ENCODE assay signal across 29 mouse cellular contexts in genomic region chr12:108842663-108843062, GRCm38 (mm10). TPM values are rescaled to one million over a fixed set of nuclear protein-coding genes. Genes with fewer than 3 reads are reported as not detected.
DNase-seq lines count a peak whose midpoint lies in the region; ATAC-seq lines count a peak whose summit lies in the region.
"Had no signal": no experiment of that assay in that cellular context is flagged by ENCODE, and none has a peak within 500 bp of the region (broad histone marks: within the 10 kb centered on the region; RNA-seq: fewer than 3 reads in every experiment).

No protein-coding gene starts in this region.

- H3K9me3 ChIP-seq in lung, embryonic 15.5 days: no peaks in the 10 kb centered on the region
- H3K9me3 ChIP-seq: embryonic facial prominence, embryonic 12.5 days; forebrain, embryonic 10.5 days; G1E; heart, embryonic 13.5 days; hindbrain, embryonic 10.5 days; hindbrain, embryonic 15.5 days; liver, embryonic 15.5 days had no signal

- no peak overlapping the region for H3K4me3 ChIP-seq in lung, embryonic 15.5 days
- H3K4me3 ChIP-seq: embryonic facial prominence, embryonic 12.5 days; forebrain, embryonic 10.5 days; heart, adult 2 months; heart, embryonic 13.5 days; hindbrain, embryonic 10.5 days; hindbrain, embryonic 15.5 days; liver, embryonic 15.5 days had no signal

- peak; percentile 54 for DNase-seq in adrenal gland, adult 2 months
- DNase-seq in adrenal gland, postnatal 4 days (ENCODE audit: low spot score in 2 of 2): no peak
- peak; percentile 40 for DNase-seq in gastrocnemius, postnatal 14 days
- DNase-seq in gastrocnemius, postnatal 36 days: no peak
- DNase-seq in lung, postnatal 14 days: no peak
- DNase-seq in right cerebral cortex, postnatal 4 days: no peak
- DNase-seq: cerebellum, adult 11 months; cerebellum, adult 9-11 months; embryo, embryonic 11 days; heart, postnatal 10 days; kidney, adult 11 months; kidney, postnatal 14 days; layer of hippocampus, adult 9-11 months; right cerebral cortex, postnatal 25 days; spleen, adult 18-20 months; thymus, postnatal 14 days had no signal

- ATAC-seq in lung, embryonic 15.5 days (ENCODE audit: borderline replicate concordance, extremely low read depth, low FRiP score, low TSS enrichment): no peak
- ATAC-seq: forebrain, embryonic 16.5 days; inflammation-experienced regulatory T-cells, adult 6 months; midbrain, embryonic 16.5 days had no signal

- intact Hi-C loops in gastrocnemius, postnatal 14 days (cut with DNase I; ENCODE audit: low total_unique reads): loop anchor here (5.0 kb wide), 1 partner anchor 40 kb away; no protein-coding TSS in a partner anchor
- intact Hi-C loops in gastrocnemius, postnatal 36 days (cut with DNase I): no loop called here

- peak overlapping the region; percentile 70 for H3K27ac ChIP-seq in lung, embryonic 15.5 days
- H3K27ac ChIP-seq: embryonic facial prominence, embryonic 12.5 days; forebrain, embryonic 10.5 days; heart, adult 2 months; heart, embryonic 13.5 days; hindbrain, embryonic 10.5 days; hindbrain, embryonic 15.5 days; liver, embryonic 15.5 days had no signal

- H3K27me3 ChIP-seq in lung, embryonic 15.5 days: no peaks in the 10 kb centered on the region
- H3K27me3 ChIP-seq: embryonic facial prominence, embryonic 12.5 days; heart, embryonic 13.5 days; hindbrain, embryonic 15.5 days; liver, embryonic 15.5 days had no signal

- peaks cover 46% of the 10 kb centered on the region for H3K36me3 ChIP-seq in lung, embryonic 15.5 days

- WGBS in lung, embryonic 15.5 days: 81% methylated on average over 7 of the region's 7 CpGs

- H3K9ac ChIP-seq in lung, embryonic 15.5 days: no peak overlapping the region
- H3K9ac ChIP-seq: embryonic facial prominence, embryonic 12.5 days; heart, embryonic 13.5 days; hindbrain, embryonic 15.5 days; liver, embryonic 15.5 days had no signal

- peaks cover 29% of the 10 kb centered on the region for H3K4me1 ChIP-seq in lung, embryonic 15.5 days

- H3K4me2 ChIP-seq in lung, embryonic 15.5 days: no peak overlapping the region
- H3K4me2 ChIP-seq: embryonic facial prominence, embryonic 12.5 days; heart, embryonic 13.5 days; hindbrain, embryonic 15.5 days; liver, embryonic 15.5 days; midbrain, embryonic 11.5 days had no signal

RNA-seq across cellular contexts. Expression of gene Slc25a47, which starts 6.8 kb away (rescaled TPM):
- 10 to 100 TPM in 1 of 2 experiments, 1 to 10 TPM in 1; 8.4 to 12.2 TPM for total RNA-seq in adrenal gland, adult 2 months (2021)
- 16.6 TPM in 2 replicates for polyA plus RNA-seq in adrenal gland, adult 2 months (2012; rRNA removed)
- total RNA-seq in adrenal gland, postnatal 4 days (2021): 10 to 100 TPM; 14.1 to 44.8 TPM
- 1 to 10 TPM; 4.5 to 6.0 TPM for total RNA-seq in gastrocnemius, postnatal 14 days (2021)
- 1 to 10 TPM; 4.9 to 6.8 TPM for total RNA-seq in gastrocnemius, postnatal 36 days (2021)
- 9.7 and 10.1 TPM in 2 replicates for polyA plus RNA-seq in lung, embryonic 15.5 days (2015; fragmentation: Nextera tagmentation; extraction: Ambion mirVana)

RNA-seq across cellular contexts. Expression of gene Slc25a29, which starts 7.0 kb away (rescaled TPM):
- 10 to 100 TPM; 14.0 to 17.7 TPM for total RNA-seq in adrenal gland, adult 2 months (2021)
- 93.3 and 111 TPM in 2 replicates for polyA plus RNA-seq in adrenal gland, adult 2 months (2012; rRNA removed)
- total RNA-seq in adrenal gland, postnatal 4 days (2021): 1 to 10 TPM; 8.7 to 9.6 TPM
- total RNA-seq in gastrocnemius, postnatal 14 days (2021): 1 to 10 TPM; 4.5 to 5.3 TPM
- 1 to 10 TPM; 7.3 to 9.2 TPM for total RNA-seq in gastrocnemius, postnatal 36 days (2021)
- polyA plus RNA-seq in lung, embryonic 15.5 days (2015; fragmentation: Nextera tagmentation; extraction: Ambion mirVana): 8.0 and 8.6 TPM in 2 replicates

RNA-seq across cellular contexts. Expression of gene Yy1, which starts 49.9 kb away (rescaled TPM):
- 100 to 1,000 TPM in 1 of 2 experiments, 10 to 100 TPM in 1; 56.2 to 102 TPM for total RNA-seq in adrenal gland, adult 2 months (2021)
- 22.5 and 27.8 TPM in 2 replicates for polyA plus RNA-seq in adrenal gland, adult 2 months (2012; rRNA removed)
- total RNA-seq in adrenal gland, postnatal 4 days (2021): 10 to 100 TPM; 70.1 to 75.3 TPM
- 10 to 100 TPM; 24.2 to 24.8 TPM for total RNA-seq in gastrocnemius, postnatal 14 days (2021)
- 10 to 100 TPM; 24.6 to 28.5 TPM for total RNA-seq in gastrocnemius, postnatal 36 days (2021)
- polyA plus RNA-seq in lung, embryonic 15.5 days (2015; fragmentation: Nextera tagmentation; extraction: Ambion mirVana): 19.3 and 21.6 TPM in 2 replicates

RNA-seq across cellular contexts. Expression of gene Wdr25, which starts 50.8 kb away (rescaled TPM):
- total RNA-seq in adrenal gland, adult 2 months (2021): 10 to 100 TPM in 1 of 2 experiments, 1 to 10 TPM in 1; 6.7 to 12.0 TPM
- 6.5 and 8.3 TPM in 2 replicates for polyA plus RNA-seq in adrenal gland, adult 2 months (2012; rRNA removed)
- total RNA-seq in adrenal gland, postnatal 4 days (2021): 1 to 10 TPM; 3.4 to 7.5 TPM
- 1 to 10 TPM; 3.5 to 3.6 TPM for total RNA-seq in gastrocnemius, postnatal 14 days (2021)
- 1 to 10 TPM; 4.6 to 5.1 TPM for total RNA-seq in gastrocnemius, postnatal 36 days (2021)
- 9.8 and 9.9 TPM in 2 replicates for polyA plus RNA-seq in lung, embryonic 15.5 days (2015; fragmentation: Nextera tagmentation; extraction: Ambion mirVana)

RNA-seq across cellular contexts. Expression of gene Wars, which starts 51.3 kb away (rescaled TPM):
- total RNA-seq in adrenal gland, adult 2 months (2021): 10 to 100 TPM; 53.2 to 66.3 TPM
- polyA plus RNA-seq in adrenal gland, adult 2 months (2012; rRNA removed): 56.3 and 61.5 TPM in 2 replicates
- total RNA-seq in adrenal gland, postnatal 4 days (2021): 10 to 100 TPM; 54.9 to 59.9 TPM
- total RNA-seq in gastrocnemius, postnatal 14 days (2021): 10 to 100 TPM; 22.5 to 25.9 TPM
- 10 to 100 TPM; 23.8 to 26.2 TPM for total RNA-seq in gastrocnemius, postnatal 36 days (2021)
- polyA plus RNA-seq in lung, embryonic 15.5 days (2015; fragmentation: Nextera tagmentation; extraction: Ambion mirVana): 80.8 and 84.0 TPM in 2 replicates

Comparison
In these comparisons a context has a peak if more than half of its experiments do, and no peak if none do; other contexts are left out.
1. DNase-seq: peak in adrenal gland, adult 2 months (single experiment) and gastrocnemius, postnatal 14 days (single experiment); none in adrenal gland, postnatal 4 days (0 of 2), gastrocnemius, postnatal 36 days (0 of 2), lung, postnatal 14 days (single experiment) and right cerebral cortex, postnatal 4 days (single experiment).